Mouse (Mus musculus) common myeloid progenitor, adult 5-6 weeks (primary cell): Measurements from ENCODE around the gene Cntnap5a. TPM values are rescaled to one million over a fixed set of nuclear protein-coding genes. Genes with fewer than 3 reads are reported as not detected.
"Not testable (repeated sequence)": the region's sequence is repeated elsewhere in the genome, so short reads cannot be mapped to it uniquely, and the experiment has no call there.

Experiments used
- ATAC-seq: replicated peaks from 2 replicates; pipeline ENCODE4 v1.8.0; 2016; ENCODE audit warnings: low read depth, mild to moderate bottlenecking, moderate TSS enrichment, inconsistent platforms; ENCODE audit not compliant: poor library complexity, severe bottlenecking
- total RNA-seq: library from RNA; stranded (forward); fragments of 200-1000, 187-1606 nt; gene quantifications from 2 replicates; pipeline ENCODE4 v1.2.3, GENCODE M21; 2017

The Cntnap5a gene
- total RNA-seq, 1 experiment from 2014 or later = not detected

- ATAC-seq = no peak
These were observed 351.3 kb downstream of the Cntnap5a start for GRCm38 (mm10) chr1:116035897-116036296.

GRCm38 (mm10) chr1:116036894-116037293 lies 352.3 kb downstream of the Cntnap5a start:
- no peak for ATAC-seq

GRCm38 (mm10) chr1:116044083-116044482 lies 359.5 kb downstream of the Cntnap5a start:
- ATAC-seq = no peak

- ATAC-seq = no peak
These were observed 422.6 kb downstream of the Cntnap5a start for GRCm38 (mm10) chr1:116107010-116107723.

- ATAC-seq = no peak
These were observed 423.1 kb downstream of the Cntnap5a start for GRCm38 (mm10) chr1:116107724-116108058.

- no peak for ATAC-seq
These were observed 423.8 kb downstream of the Cntnap5a start for GRCm38 (mm10) chr1:116108381-116108780.

- no peak for ATAC-seq
These were observed 441.2 kb downstream of the Cntnap5a start for GRCm38 (mm10) chr1:116125767-116126166.

GRCm38 (mm10) chr1:116127085-116127484 lies 442.5 kb downstream of the Cntnap5a start:
- ATAC-seq = no peak

GRCm38 (mm10) chr1:116128450-116129246 lies 444.1 kb downstream of the Cntnap5a start:
- ATAC-seq = no peak

GRCm38 (mm10) chr1:116132471-116132870 lies 447.9 kb downstream of the Cntnap5a start:
- ATAC-seq = no peak

GRCm38 (mm10) chr1:116149764-116150369 lies 465.3 kb downstream of the Cntnap5a start:
- ATAC-seq = no peak

GRCm38 (mm10) chr1:116184471-116184870 lies 499.9 kb downstream of the Cntnap5a start:
- ATAC-seq = no peak

GRCm38 (mm10) chr1:116188142-116188541 lies 503.6 kb downstream of the Cntnap5a start:
- ATAC-seq = not testable (repeated sequence)

GRCm38 (mm10) chr1:116192299-116192698 lies 507.7 kb downstream of the Cntnap5a start:
- ATAC-seq = no peak

- no peak for ATAC-seq
These were observed 532.3 kb downstream of the Cntnap5a start for GRCm38 (mm10) chr1:116216883-116217282.

- ATAC-seq = no peak
These were observed 556.0 kb downstream of the Cntnap5a start for GRCm38 (mm10) chr1:116240538-116240937.

- no peak for ATAC-seq
These were observed 559.3 kb downstream of the Cntnap5a start for GRCm38 (mm10) chr1:116243856-116244255.

GRCm38 (mm10) chr1:116281144-116281543 lies 596.6 kb downstream of the Cntnap5a start:
- ATAC-seq = no peak

- ATAC-seq = no peak
These were observed 599.4 kb downstream of the Cntnap5a start for GRCm38 (mm10) chr1:116283968-116284367.

GRCm38 (mm10) chr1:116306555-116306954 lies 622.0 kb downstream of the Cntnap5a start:
- no peak for ATAC-seq

- ATAC-seq = no peak
These were observed 627.0 kb downstream of the Cntnap5a start for GRCm38 (mm10) chr1:116311512-116311911.
